Mouse (Mus musculus) CH12.LX (cell line): Measurements from ENCODE around the gene Nol9. TPM values are rescaled to one million over a fixed set of nuclear protein-coding genes. Genes with fewer than 3 reads are reported as not detected.

Experiments used
- DNase-seq: peaks from one replicate; pipeline ENCODE4 v3.0.0-alpha.2; 2013; ENCODE audit errors: extremely low read depth
- H3K27ac ChIP-seq: 2 replicates; pipeline ENCODE4 v1.5.1; 2012; ENCODE audit warnings: low read depth, mild to moderate bottlenecking, control low read depth, moderate library complexity; ENCODE audit not compliant: insufficient read depth
- H3K27me3 ChIP-seq: replicated peaks from 2 replicates; pipeline ENCODE3; 2012; ENCODE audit warnings: inconsistent platforms
- H3K36me3 ChIP-seq, 2 experiments: replicated peaks in 1 of 2; 2 replicates each; pipeline versions ENCODE3 to v1.6.1; 2012; ENCODE audit warnings: inconsistent platforms in 1 of 2, low read length in 1 of 2, mild to moderate bottlenecking in 1 of 2, mixed read lengths in 1 of 2, moderate library complexity in 1 of 2; ENCODE audit not compliant: control insufficient read depth in 1 of 2, insufficient read depth in 1 of 2
- H3K4me1 ChIP-seq, 2 experiments: 2 replicates each; pipeline ENCODE4 v1.6.1; 2012; ENCODE audit warnings: inconsistent platforms in 1 of 2, moderate library complexity in 1 of 2; ENCODE audit not compliant: insufficient read depth in 2 of 2, control insufficient read depth in 1 of 2
- H3K4me2 ChIP-seq: 2 replicates; pipeline ENCODE4 v1.6.1; 2012; ENCODE audit warnings: low read depth, mild to moderate bottlenecking, control low read depth; ENCODE audit not compliant: poor library complexity, insufficient read depth, severe bottlenecking
- H3K4me3 ChIP-seq, 3 experiments: fragments of 150-350 bp in 1 of 3; sonication (generic) in 1 of 3; replicated peaks in 1 of 3; 2 replicates each; pipeline versions ENCODE3 to v1.5.1; 2011 to 2012; ENCODE audit warnings: low read depth in 2 of 3, low read length in 2 of 3, mild to moderate bottlenecking in 2 of 3, moderate library complexity in 2 of 3, control low read depth in 1 of 3, improper control_type of control experiment in 1 of 3, inconsistent platforms in 1 of 3, mixed read lengths in 1 of 3; ENCODE audit not compliant: poor library complexity in 1 of 3
- H3K79me2 ChIP-seq: replicated peaks from 2 replicates; pipeline ENCODE4 v1.6.1; 2012; ENCODE audit warnings: mild to moderate bottlenecking, moderate library complexity; ENCODE audit not compliant: control insufficient read depth, poor library complexity, insufficient read depth, severe bottlenecking; ENCODE audit errors: extremely low read depth
- H3K9ac ChIP-seq: 2 replicates; pipeline ENCODE4 v1.6.1; 2012; ENCODE audit warnings: low read depth, mild to moderate bottlenecking, control low read depth, moderate library complexity; ENCODE audit not compliant: insufficient read depth
- H3K9me3 ChIP-seq: replicated peaks from 2 replicates; pipeline ENCODE3; 2012; ENCODE audit warnings: low read length, inconsistent platforms, mixed read lengths
- BHLHE40 ChIP-seq: IDR thresholded peaks from 2 replicates; pipeline ENCODE4 v1.6.1; 2011; ENCODE audit warnings: mild to moderate bottlenecking, low read depth, low read length, improper control_type of control experiment
- CHD1 ChIP-seq: IDR thresholded peaks from 2 replicates; pipeline ENCODE4 v1.6.1; 2012; ENCODE audit warnings: low read depth, low read length, improper control_type of control experiment, inconsistent platforms
- CHD2 ChIP-seq: IDR thresholded peaks from 2 replicates; pipeline ENCODE4 v1.6.1; 2011; ENCODE audit warnings: low read length, improper control_type of control experiment
- E2F4 ChIP-seq: IDR thresholded peaks from 2 replicates; pipeline ENCODE4 v1.6.1; 2011; ENCODE audit warnings: low read depth, low read length, improper control_type of control experiment; ENCODE audit not compliant: insufficient replicate concordance
- ELF1 ChIP-seq: IDR thresholded peaks from 2 replicates; pipeline ENCODE4 v1.6.1; 2014; ENCODE audit warnings: low read depth, mild to moderate bottlenecking, inconsistent platforms, low read length, improper control_type of control experiment
- EP300 ChIP-seq: IDR thresholded peaks from 2 replicates; pipeline ENCODE4 v1.6.1; 2011; ENCODE audit warnings: low read length, improper control_type of control experiment
- ETS1 ChIP-seq: conservative IDR thresholded peaks from 2 replicates; pipeline ENCODE4 v1.6.1; 2012; ENCODE audit warnings: low read depth, mild to moderate bottlenecking, inconsistent platforms, low read length, improper control_type of control experiment, moderate library complexity
- GABPA ChIP-seq: IDR thresholded peaks from 2 replicates; pipeline ENCODE4 v1.6.1; 2012; ENCODE audit warnings: low read depth, low read length, improper control_type of control experiment, inconsistent platforms; ENCODE audit not compliant: insufficient replicate concordance
- IRF4 ChIP-seq: IDR thresholded peaks from 2 replicates; pipeline ENCODE4 v1.6.1; 2014; ENCODE audit warnings: low read depth, mild to moderate bottlenecking, inconsistent platforms, low read length, improper control_type of control experiment
- JUN ChIP-seq: IDR thresholded peaks from 2 replicates; pipeline ENCODE4 v1.6.1; 2011; ENCODE audit warnings: low read depth, mild to moderate bottlenecking, low read length, improper control_type of control experiment, moderate library complexity; ENCODE audit not compliant: insufficient read depth
- JUND ChIP-seq: conservative IDR thresholded peaks from 2 replicates; pipeline ENCODE4 v1.6.1; 2011; ENCODE audit warnings: low read depth, low read length, improper control_type of control experiment
- KAT2A ChIP-seq: IDR thresholded peaks from 2 replicates; pipeline ENCODE4 v1.6.1; 2012; ENCODE audit warnings: low read length, improper control_type of control experiment, inconsistent platforms; ENCODE audit not compliant: insufficient replicate concordance
- MAX ChIP-seq: IDR thresholded peaks from 2 replicates; pipeline ENCODE4 v1.6.1; 2011; ENCODE audit warnings: low read length, improper control_type of control experiment
- MXI1 ChIP-seq: IDR thresholded peaks from 2 replicates; pipeline ENCODE4 v1.6.1; 2011; ENCODE audit warnings: mild to moderate bottlenecking, low read depth, low read length, improper control_type of control experiment
- NELFE ChIP-seq: IDR thresholded peaks from 2 replicates; pipeline ENCODE4 v1.6.1; 2011; ENCODE audit warnings: low read depth, low read length, improper control_type of control experiment
- POLR2A ChIP-seq: IDR thresholded peaks from 2 replicates; pipeline ENCODE4 v1.6.1; 2011; ENCODE audit warnings: low read depth, mild to moderate bottlenecking, improper control_type of control experiment, low read length
- SIN3A ChIP-seq: IDR thresholded peaks from 2 replicates; pipeline ENCODE4 v1.6.1; 2012; ENCODE audit warnings: low read length, improper control_type of control experiment, inconsistent platforms
- TBP ChIP-seq: conservative IDR thresholded peaks from 2 replicates; pipeline ENCODE4 v1.6.1; 2011; ENCODE audit warnings: low read depth, low read length, improper control_type of control experiment
- UBTF ChIP-seq: IDR thresholded peaks from 2 replicates; pipeline ENCODE4 v1.6.1; 2012; ENCODE audit warnings: low read depth, mild to moderate bottlenecking, inconsistent platforms, low read length, improper control_type of control experiment, moderate library complexity
- USF1 ChIP-seq: IDR thresholded peaks from 2 replicates; pipeline ENCODE4 v1.6.1; 2014; ENCODE audit warnings: low read depth, mild to moderate bottlenecking, inconsistent platforms, low read length, improper control_type of control experiment
- USF2 ChIP-seq: conservative IDR thresholded peaks from 2 replicates; pipeline ENCODE4 v1.6.1; 2011; ENCODE audit warnings: low read depth, low read length, improper control_type of control experiment
- ZMIZ1 ChIP-seq: IDR thresholded peaks from 2 replicates; pipeline ENCODE4 v1.6.1; 2012; ENCODE audit warnings: low read depth, mild to moderate bottlenecking, inconsistent platforms, low read length, improper control_type of control experiment
- ZNF384 ChIP-seq: IDR thresholded peaks from 2 replicates; pipeline ENCODE4 v1.6.1; 2012; ENCODE audit warnings: low read depth, low read length, improper control_type of control experiment, inconsistent platforms
- dilution Hi-C: fragments of 300-500 bp; cut with MboI; formaldehyde crosslinking; loops from 2 replicates; pipeline ENCODE4 v1.14.3; 2020; ENCODE audit warnings: low sequenced_read_pairs; ENCODE audit not compliant: extremely low pct_unique_long_range_greater_than_20kb, extremely low pct_ligation_motif_present
- in situ Hi-C: fragments of 300-500 bp; cut with MboI; formaldehyde crosslinking; loops from 3 replicates; pipeline ENCODE4 v1.14.3; 2019; ENCODE audit warnings: low sequenced_read_pairs, low pct_ligation_motif_present, low pct_unique_long_range_greater_than_20kb, mixed read lengths
- polyA plus RNA-seq: library from polyadenylated mRNA; unstranded; fragments of >175 nt; gene quantifications from 2 replicates; pipeline ENCODE4 v1.2.1, GENCODE M21; 2012; ENCODE audit warnings: low read depth; ENCODE audit not compliant: insufficient read length
- total RNA-seq, 2 experiments: library from RNA; depleted of rRNA; stranded (reverse); fragments of 300-350 nt in 1 of 2; fragments of >200 nt in 1 of 2; gene quantifications; 2 replicates each; pipeline ENCODE4 v1.2.3; 2012 to 2014

Gene Nol9
- total and polyA plus RNA-seq, 3 experiments: 44.7 to 60.5 (median 44.8) TPM

GRCm38 (mm10) chr4:152012109-152012508 is 27.0 kb upstream of the Nol9 start:
- Histone ChIP-seq H3K36me3 (peaks cover 26 to 56% of the 10 kb centered on the region in 2 experiments), H3K4me1 (peaks cover 15 to 39% of the 10 kb centered on the region in 2 experiments), H3K9me3 (no peaks in the 10 kb centered on the region), H3K4me2 (no peak overlapping the region), H3K4me3 (no peak overlapping the region), H3K79me2 (peaks cover 2% of the 10 kb centered on the region; the same call in 1 of the 2 replicates), H3K27me3 (peaks cover 14% of the 10 kb centered on the region), H3K9ac (no peak overlapping the region), H3K27ac (no peak overlapping the region)
- dilution Hi-C loops (no loop called here), in situ Hi-C loops (no loop called here)
- no peak for TF ChIP-seq JUND
- TF ChIP-seq CHD2: no peak
- TF ChIP-seq E2F4: no peak
- TF ChIP-seq MAX: no peak
- TF ChIP-seq UBTF: no peak
- TF ChIP-seq KAT2A: no peak
- no peak for TF ChIP-seq EP300
- TF ChIP-seq IRF4: no peak
- TF ChIP-seq USF2: no peak
- TF ChIP-seq BHLHE40: no peak
- no peak for TF ChIP-seq ELF1
- TF ChIP-seq CHD1: no peak
- no peak for TF ChIP-seq ETS1
- no peak for TF ChIP-seq JUN
- TF ChIP-seq MXI1: no peak
- TF ChIP-seq SIN3A: no peak
- TF ChIP-seq ZMIZ1: no peak
- DNase-seq: no peak

GRCm38 (mm10) chr4:152013036-152013813 is 25.9 kb upstream of the Nol9 start:
- TF ChIP-seq CHD1 (no peak), POLR2A (no peak), USF1 (no peak), ZNF384 (no peak), GABPA (no peak), CHD2 (no peak), NELFE (no peak), TBP (no peak), USF2 (no peak)
- TF ChIP-seq, all 38 proteins: peak for 0
- DNase-seq: no peak
- in situ Hi-C loops (no loop called here), dilution Hi-C loops (no loop called here)
- Histone ChIP-seq H3K9me3 (no peaks in the 10 kb centered on the region), H3K27ac (no peak overlapping the region), H3K27me3 (peaks cover 3% of the 10 kb centered on the region), H3K4me3 (no peak overlapping the region), H3K4me2 (no peak overlapping the region), H3K9ac (no peak overlapping the region), H3K4me1 (peaks cover 15 to 34% of the 10 kb centered on the region in 2 experiments), H3K79me2 (peaks cover 2% of the 10 kb centered on the region; the same call in 1 of the 2 replicates), H3K36me3 (peaks cover 29 to 67% of the 10 kb centered on the region in 2 experiments)
